Mouse (Mus musculus) thymus, adult 2 months (tissue): ENCODE results near the gene Srsf10. TPM values are rescaled to one million over a fixed set of nuclear protein-coding genes. Genes with fewer than 3 reads are reported as not detected.
A peak's percentile ranks its signal among the peaks of the same experiment; 100 is the strongest.

Source experiments
- DNase-seq: peaks from one replicate; pipeline ENCODE4 v3.0.0; 2021
- H3K27ac ChIP-seq: fragments of 200-500 bp; 2 replicates; pipeline ENCODE4 v1.5.1; 2012; ENCODE audit warnings: low read length, control low read depth; ENCODE audit not compliant: control insufficient read depth, insufficient read depth
- H3K27me3 ChIP-seq: fragments of 200-500 bp; 2 replicates; pipeline ENCODE4 v1.6.1; 2012; ENCODE audit warnings: mild to moderate bottlenecking, low read length, moderate library complexity, mixed read lengths; ENCODE audit not compliant: control insufficient read depth, insufficient read depth
- H3K36me3 ChIP-seq: fragments of 200-500 bp; 2 replicates; pipeline ENCODE4 v1.6.1; 2012; ENCODE audit warnings: mild to moderate bottlenecking, low read length, moderate library complexity; ENCODE audit not compliant: control insufficient read depth, insufficient read depth
- H3K4me1 ChIP-seq: fragments of 200-500 bp; replicated peaks from 2 replicates; pipeline ENCODE4 v1.6.1; 2012; ENCODE audit warnings: low read length; ENCODE audit not compliant: control insufficient read depth, insufficient read depth
- H3K4me3 ChIP-seq: fragments of 200-500 bp; 2 replicates; pipeline ENCODE4 v1.5.1; 2012; ENCODE audit warnings: mild to moderate bottlenecking, low read length, control low read depth, moderate library complexity; ENCODE audit not compliant: control insufficient read depth, insufficient read depth
- CTCF ChIP-seq: fragments of 200-500 bp; IDR thresholded peaks from 2 replicates; pipeline ENCODE4 v1.5.1; 2012; ENCODE audit warnings: mild to moderate bottlenecking, control low read depth, low read length, moderate library complexity, borderline replicate concordance; ENCODE audit not compliant: control insufficient read depth, poor library complexity, insufficient read depth; ENCODE audit errors: extremely low read depth
- POLR2A ChIP-seq: fragments of 200-500 bp; IDR thresholded peaks from 2 replicates; pipeline ENCODE4 v1.6.1; 2012; ENCODE audit warnings: mild to moderate bottlenecking, low read length, control low read depth, moderate library complexity; ENCODE audit not compliant: control insufficient read depth, poor library complexity, insufficient read depth; ENCODE audit errors: extremely low read depth
- WGBS: fragments of 180-500 bp; shearing (Covaris S2); methylation state at CpG from one replicate; pipeline ENCODE4 v1.1.7; 2018; 5-methylcytosine and 5-hydroxymethylcytosine counted together
- polyA plus RNA-seq: library from polyadenylated mRNA; depleted of rRNA; stranded (reverse); fragments of >200 nt; gene quantifications from 2 replicates; pipeline ENCODE4 v1.2.3, GENCODE M21; 2012

Srsf10 gene
- polyA plus RNA-seq, 1 experiment, result 194 TPM

DNA sequence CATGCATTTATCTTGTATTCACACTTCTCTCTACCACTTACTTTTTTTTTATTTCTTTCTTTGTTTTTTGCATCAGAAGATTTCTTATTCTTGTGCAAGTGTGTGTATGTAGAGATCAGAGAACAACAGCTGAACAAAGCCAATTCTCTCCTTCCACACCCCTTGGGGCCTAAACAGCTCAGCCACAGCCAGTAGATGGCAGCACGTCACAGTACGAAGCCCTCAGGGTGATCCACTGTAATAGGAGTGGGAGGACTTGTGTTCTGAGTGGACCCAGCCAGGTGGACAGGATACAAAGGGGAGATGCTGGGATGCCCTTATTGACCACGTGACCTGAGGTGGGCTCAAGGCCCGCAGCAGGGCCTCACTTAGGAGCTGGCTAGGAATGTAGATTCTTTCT is 34.3 kb downstream of the Srsf10 start:
- whole genome bisulfite sequencing, result 1% methylated on average over 4 of the region's 4 CpGs
- no peak overlapping the region for H3K4me3 ChIP-seq

DNA sequence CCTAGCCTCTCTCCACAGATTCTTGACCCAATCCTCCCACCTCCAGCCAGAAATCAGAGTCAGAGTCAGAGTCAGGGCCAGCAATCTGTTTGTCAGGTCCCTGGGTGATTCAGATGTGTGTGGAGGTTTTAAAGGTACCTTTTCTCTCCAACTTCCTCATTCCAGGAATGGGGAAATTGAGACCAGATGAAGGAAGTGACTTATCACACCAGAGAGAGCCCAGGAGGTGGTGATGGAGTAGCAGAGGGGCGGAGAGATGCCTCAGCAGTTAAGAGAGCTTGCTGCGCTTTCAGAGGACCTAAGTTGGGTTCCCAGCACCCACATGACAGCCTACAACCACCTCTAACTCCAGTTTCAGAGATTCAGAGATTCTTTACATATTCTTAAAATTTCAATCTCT is 36.0 kb downstream of the Srsf10 start:
- no peak for DNase-seq
- Histone ChIP-seq H3K27me3 (no peaks in the 10 kb centered on the region), H3K4me1 (peaks cover 18% of the 10 kb centered on the region), H3K36me3 (no peaks in the 10 kb centered on the region), H3K4me3 (no peak overlapping the region), H3K27ac (no peak overlapping the region)
- TF ChIP-seq CTCF (no peak), POLR2A (no peak)
- WGBS, result 88% methylated on average over 2 of the region's 2 CpGs

More for the DNA sequence above, 34.3 kb downstream of the Srsf10 start:
- TF ChIP-seq POLR2A, result no peak
- peak; percentile 72; the same call in 1 of the 2 replicates for TF ChIP-seq CTCF
- no peak overlapping the region for H3K27ac ChIP-seq
- no peaks in the 10 kb centered on the region for H3K36me3 ChIP-seq
- peaks cover 9% of the 10 kb centered on the region for H3K4me1 ChIP-seq
- H3K27me3 ChIP-seq, result no peaks in the 10 kb centered on the region
- peak; percentile 87 for DNase-seq

DNA sequence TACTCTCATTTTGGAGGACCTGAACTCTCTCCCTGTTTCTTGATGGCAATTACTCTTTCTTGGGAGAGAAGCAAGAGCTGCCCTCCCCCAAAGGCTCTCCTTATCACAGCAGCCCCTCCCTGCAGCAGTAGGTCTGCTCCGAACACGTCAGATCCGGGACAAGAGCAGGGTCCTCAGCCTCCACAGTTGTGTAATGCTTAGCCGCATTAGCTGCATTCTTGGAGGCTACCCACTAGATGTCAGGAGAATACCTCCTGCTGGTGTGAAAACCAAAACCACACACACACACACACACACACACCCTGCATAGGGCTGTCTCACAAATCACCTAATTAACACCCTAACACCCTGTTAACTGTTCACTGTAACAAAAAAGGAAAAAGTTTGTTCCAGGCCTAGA is 37.3 kb downstream of the Srsf10 start:
- Histone ChIP-seq H3K27ac (no peak overlapping the region), H3K4me1 (peaks cover 28% of the 10 kb centered on the region), H3K36me3 (no peaks in the 10 kb centered on the region), H3K27me3 (no peaks in the 10 kb centered on the region), H3K4me3 (no peak overlapping the region)
- 85% methylated on average over 4 of the region's 4 CpGs for WGBS
- DNase-seq, result no peak
- TF ChIP-seq CTCF (no peak), POLR2A (no peak)

DNA sequence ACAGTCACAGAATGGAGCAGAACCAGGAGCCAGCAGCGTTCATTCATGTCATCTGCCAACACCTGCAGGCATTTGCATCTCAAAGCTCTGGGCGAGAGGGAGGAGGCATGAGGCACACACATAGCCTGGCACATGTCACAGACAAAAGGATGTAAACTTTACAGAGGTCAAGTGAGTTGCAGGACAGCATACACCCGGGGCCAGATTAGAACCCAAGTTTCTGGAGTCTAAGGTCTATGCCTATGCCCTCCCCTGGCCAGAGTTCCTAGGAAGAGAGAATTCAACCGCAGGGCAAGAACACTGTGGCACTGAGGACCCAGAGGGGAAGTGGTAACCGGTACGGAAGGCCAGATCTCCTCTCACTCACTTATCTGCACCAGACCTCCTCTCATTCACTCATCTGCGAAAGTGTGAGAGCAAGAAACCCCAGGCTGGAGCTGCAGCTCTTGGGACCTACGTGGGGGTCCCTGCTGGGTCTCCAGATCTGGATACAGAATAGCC is 39.6 kb downstream of the Srsf10 start, which contains the start of gene Cnr2:
Gene Cnr2 (plus strand): TSS at position 324 of the 501 bp plus-strand sequence.
- Histone ChIP-seq H3K36me3 (no peaks in the 10 kb centered on the region), H3K4me3 (peak within 1 kb of the TSS; percentile 49), H3K27me3 (no peaks in the 10 kb centered on the region), H3K4me1 (peaks cover 35% of the 10 kb centered on the region), H3K27ac (peak within 1 kb of the TSS; percentile 90)
- TF ChIP-seq CTCF (no peak), POLR2A (no peak)
- peak; percentile 63 for DNase-seq
- 2% methylated on average over 8 of the region's 8 CpGs for WGBS

DNA sequence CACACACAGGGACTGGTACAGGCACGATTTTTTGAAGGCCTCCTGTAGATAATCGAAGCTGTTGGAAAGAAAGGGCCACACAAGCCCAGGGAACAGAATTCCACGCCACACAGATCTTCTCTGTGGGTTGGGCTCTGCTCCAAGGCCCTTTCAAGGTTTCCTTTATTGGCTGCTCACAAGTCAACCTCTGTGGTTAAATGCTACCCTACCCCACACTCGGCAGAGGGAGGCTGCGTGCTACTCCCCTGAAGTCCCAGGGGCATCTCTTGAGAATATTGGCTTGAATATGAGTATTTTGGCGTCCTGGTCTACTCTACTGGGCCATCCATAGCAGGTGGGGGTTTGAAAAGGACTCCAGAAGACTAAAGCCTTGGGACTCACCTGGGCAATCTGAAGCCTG is 40.6 kb downstream of the Srsf10 start:
- Histone ChIP-seq H3K4me3 (peak overlapping the region; percentile 45), H3K27ac (peak overlapping the region; percentile 8; the same call in 1 of the 2 replicates), H3K36me3 (no peaks in the 10 kb centered on the region), H3K4me1 (peaks cover 35% of the 10 kb centered on the region), H3K27me3 (no peaks in the 10 kb centered on the region)
- WGBS, result 9% methylated on average over 6 of the region's 6 CpGs
- TF ChIP-seq CTCF, result no peak
- TF ChIP-seq POLR2A, result no peak
- no peak for DNase-seq

DNA sequence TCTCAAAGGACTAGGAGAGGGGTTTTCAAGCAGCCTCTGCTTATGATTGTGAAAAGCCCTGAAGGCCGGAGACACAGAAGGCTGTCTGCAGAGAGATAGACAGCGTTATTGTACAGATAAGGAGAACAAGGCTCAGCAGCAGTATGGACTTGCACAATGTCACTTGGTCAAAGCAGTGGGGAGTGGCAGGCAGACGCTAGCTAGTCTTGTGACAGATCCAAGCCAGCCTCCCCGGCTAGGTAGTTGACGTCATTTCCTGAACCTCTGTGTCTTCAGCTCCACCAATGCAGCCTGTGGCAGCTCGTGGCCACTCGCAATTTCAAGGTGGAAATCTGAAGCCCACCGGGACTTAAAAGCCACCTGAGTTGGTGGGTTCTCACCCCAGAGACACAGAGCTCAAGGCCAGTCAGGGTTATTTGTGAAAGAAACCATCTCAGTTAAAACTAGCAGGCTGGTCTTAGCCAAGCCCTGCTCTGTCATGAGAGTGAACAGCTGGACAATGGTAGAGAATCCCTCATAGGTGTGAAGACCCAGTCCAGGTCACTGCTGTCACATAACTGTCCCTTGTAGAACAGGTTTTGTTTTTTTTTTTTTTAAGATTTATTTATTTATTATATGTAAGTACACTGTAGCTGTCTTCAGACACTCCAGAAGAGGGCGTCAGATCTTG is 43.0 kb downstream of the Srsf10 start:
- Histone ChIP-seq H3K4me3 (no peak overlapping the region), H3K27ac (peak overlapping the region; percentile 21; the same call in 1 of the 2 replicates), H3K27me3 (no peaks in the 10 kb centered on the region), H3K36me3 (no peaks in the 10 kb centered on the region), H3K4me1 (peaks cover 40% of the 10 kb centered on the region)
- 13% methylated on average over 9 of the region's 9 CpGs for WGBS
- TF ChIP-seq POLR2A (no peak), CTCF (no peak)
- peak; percentile 61 for DNase-seq

DNA sequence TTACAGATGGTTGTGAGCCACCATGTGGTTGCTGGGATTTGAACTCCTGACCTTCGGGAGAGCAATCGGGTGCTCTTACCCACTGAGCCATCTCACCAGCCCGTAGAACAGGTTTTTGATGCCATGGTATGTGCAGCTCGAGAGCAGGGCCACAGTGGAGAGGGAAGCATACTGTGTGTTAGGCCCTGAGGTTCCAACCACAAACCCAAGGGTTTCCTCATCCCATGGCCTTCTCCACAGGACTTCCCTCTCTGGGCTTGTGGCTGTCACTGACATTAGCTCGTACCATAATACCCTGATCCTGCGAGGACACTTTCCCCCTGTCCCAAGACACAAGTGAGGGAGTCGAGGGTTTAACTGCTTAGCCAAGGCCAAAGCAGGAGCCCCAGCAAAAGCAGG is 43.5 kb downstream of the Srsf10 start:
- 51% methylated on average over 7 of the region's 7 CpGs for WGBS
- DNase-seq, result no peak
- Histone ChIP-seq H3K27me3 (no peaks in the 10 kb centered on the region), H3K4me1 (peaks cover 39% of the 10 kb centered on the region), H3K27ac (no peak overlapping the region), H3K4me3 (no peak overlapping the region), H3K36me3 (no peaks in the 10 kb centered on the region)
- TF ChIP-seq CTCF, result no peak
- TF ChIP-seq POLR2A, result no peak
